Mouse (Mus musculus) embryonic fibroblast, embryonic 13.5 days (primary cell): ENCODE data around the gene Rpl14. TPM values are rescaled to one million over a fixed set of nuclear protein-coding genes. Genes with fewer than 3 reads are reported as not detected.
"Not testable (repeated sequence)": the region's sequence is repeated elsewhere in the genome, so short reads cannot be mapped to it uniquely, and the experiment has no call there.

Experiments used
- H3K27ac ChIP-seq: 2 replicates; pipeline ENCODE4 v1.5.1; 2012; ENCODE audit warnings: low read length, control low read depth, inconsistent platforms; ENCODE audit not compliant: insufficient read depth
- H3K4me1 ChIP-seq: 2 replicates; pipeline ENCODE4 v1.6.1; 2011; ENCODE audit warnings: low read length; ENCODE audit not compliant: control insufficient read depth, insufficient read depth
- H3K4me3 ChIP-seq: 2 replicates; pipeline ENCODE4 v1.5.1; 2011; ENCODE audit warnings: mild to moderate bottlenecking, control low read depth, low read length; ENCODE audit not compliant: insufficient read depth
- CTCF ChIP-seq: IDR thresholded peaks from 2 replicates; pipeline ENCODE4 v1.5.1; 2011; ENCODE audit warnings: mild to moderate bottlenecking, control low read depth, low read length, moderate library complexity, borderline replicate concordance; ENCODE audit not compliant: insufficient read depth
- POLR2A ChIP-seq: IDR thresholded peaks from 2 replicates; pipeline ENCODE4 v1.6.1; 2011; ENCODE audit warnings: low read depth, mild to moderate bottlenecking, control low read depth, low read length, moderate library complexity
- polyA plus RNA-seq: library from polyadenylated mRNA; stranded (reverse); fragments of >200 nt; gene quantifications from 2 replicates; pipeline ENCODE4 v1.2.4, GENCODE M21; 2011; ENCODE audit warnings: low read depth; ENCODE audit not compliant: missing spikeins, insufficient read length

Gene Rpl14
- 830 and 831 TPM in 2 replicates for polyA plus RNA-seq

GRCm38 (mm10) chr9:120570741-120571592, at the start of gene Rpl14:
Gene Rpl14 (plus strand): TSS chr9:120571444.
- Histone ChIP-seq H3K4me1 (peaks cover 5% of the 10 kb centered on the region), H3K27ac (peak within 1 kb of the TSS; percentile 51), H3K4me3 (peak within 1 kb of the TSS; percentile 98)
- TF ChIP-seq CTCF (no peak), POLR2A (peak; percentile 86)

GRCm38 (mm10) chr9:120527270-120527669, 44.0 kb upstream of the Rpl14 start:
- no peak for TF ChIP-seq CTCF
- TF ChIP-seq POLR2A, result no peak

GRCm38 (mm10) chr9:120527919-120528318, 43.3 kb upstream of the Rpl14 start:
- Histone ChIP-seq H3K4me1 (no peaks in the 10 kb centered on the region), H3K27ac (no peak overlapping the region), H3K4me3 (no peak overlapping the region)
- TF ChIP-seq POLR2A (no peak), CTCF (no peak)

More at GRCm38 (mm10) chr9:120527270-120527669, 44.0 kb upstream of the Rpl14 start:
- Histone ChIP-seq H3K4me1 (no peaks in the 10 kb centered on the region), H3K27ac (no peak overlapping the region), H3K4me3 (no peak overlapping the region)

GRCm38 (mm10) chr9:120528815-120529510, 42.3 kb upstream of the Rpl14 start:
- H3K4me1 ChIP-seq, result no peaks in the 10 kb centered on the region
- TF ChIP-seq POLR2A (no peak), CTCF (no peak)
- H3K4me3 ChIP-seq, result no peak overlapping the region
- no peak overlapping the region for H3K27ac ChIP-seq

- no peak overlapping the region for H3K27ac ChIP-seq
- H3K4me1 ChIP-seq, result no peaks in the 10 kb centered on the region
- TF ChIP-seq CTCF (no peak), POLR2A (no peak)
- no peak overlapping the region for H3K4me3 ChIP-seq
Observed at GRCm38 (mm10) chr9:120530471-120530870, 40.8 kb upstream of the Rpl14 start.

GRCm38 (mm10) chr9:120532062-120532461, 39.2 kb upstream of the Rpl14 start:
- no peak overlapping the region for H3K4me3 ChIP-seq
- H3K27ac ChIP-seq, result no peak overlapping the region
- TF ChIP-seq CTCF (no peak), POLR2A (no peak)
- H3K4me1 ChIP-seq, result no peaks in the 10 kb centered on the region

- Histone ChIP-seq H3K27ac (no peak overlapping the region), H3K4me3 (no peak overlapping the region), H3K4me1 (no peaks in the 10 kb centered on the region)
- TF ChIP-seq POLR2A, result no peak
- no peak for TF ChIP-seq CTCF
Observed at GRCm38 (mm10) chr9:120532691-120533090, 38.6 kb upstream of the Rpl14 start.

GRCm38 (mm10) chr9:120533446-120533950, 37.7 kb upstream of the Rpl14 start:
- not testable (repeated sequence) for H3K4me1 ChIP-seq, H3K27ac ChIP-seq, H3K4me3 ChIP-seq

GRCm38 (mm10) chr9:120539662-120540251, 31.5 kb upstream of the Rpl14 start, which contains the start of gene Entpd3:
Gene Entpd3 (plus strand): TSS chr9:120539818.
- Histone ChIP-seq H3K27ac (no peak within 1 kb of the TSS), H3K4me3 (peak within 1 kb of the TSS; percentile 12), H3K4me1 (0 out of 2 replicates have a peak, but pooled peaks cover 3% of the 10 kb centered on the region)
- TF ChIP-seq POLR2A, result no peak
- TF ChIP-seq CTCF, result no peak
